Mouse (Mus musculus) MEL (cell line): ENCODE measurements around the gene Rcn2. TPM values are rescaled to one million over a fixed set of nuclear protein-coding genes. Genes with fewer than 3 reads are reported as not detected.

Experiments
- DNase-seq: peaks from one replicate; pipeline ENCODE4 v3.0.0; 2011; ENCODE audit warnings: low read depth, low spot score
- H3K27ac ChIP-seq: 2 replicates; pipeline ENCODE4 v1.5.1; 2012; ENCODE audit warnings: low read depth, mild to moderate bottlenecking, control low read depth, low read length, moderate library complexity; ENCODE audit not compliant: control insufficient read depth
- H3K27me3 ChIP-seq, 2 experiments: fragments of 150-350 bp in 1 of 2; sonication (generic) in 1 of 2; 2 replicates each; pipeline ENCODE4 v1.6.1; 2012; ENCODE audit warnings: low read length in 2 of 2, mild to moderate bottlenecking in 2 of 2, improper control_type of control experiment in 1 of 2, moderate library complexity in 1 of 2; ENCODE audit not compliant: insufficient read depth in 2 of 2, control insufficient read depth in 1 of 2
- H3K36me3 ChIP-seq, 2 experiments: 2 replicates each; pipeline ENCODE4 v1.6.1; 2012 to 2014; ENCODE audit warnings: low read length in 2 of 2, improper control_type of control experiment in 1 of 2, inconsistent platforms in 1 of 2, mild to moderate bottlenecking in 1 of 2; ENCODE audit not compliant: insufficient read depth in 2 of 2, control insufficient read depth in 1 of 2
- H3K4me1 ChIP-seq, 2 experiments: fragments of 150-350 bp in 1 of 2; sonication (generic) in 1 of 2; 2 replicates each; pipeline ENCODE4 v1.6.1; 2012; ENCODE audit warnings: low read length in 2 of 2, improper control_type of control experiment in 1 of 2, mild to moderate bottlenecking in 1 of 2; ENCODE audit not compliant: insufficient read depth in 2 of 2, control insufficient read depth in 1 of 2
- H3K4me3 ChIP-seq, 2 experiments: fragments of 150-350 bp in 1 of 2; sonication (generic) in 1 of 2; 2 replicates each; pipeline ENCODE4 v1.5.1; 2012; ENCODE audit warnings: low read depth in 2 of 2, low read length in 2 of 2, mild to moderate bottlenecking in 2 of 2, moderate library complexity in 2 of 2, control low read depth in 1 of 2, improper control_type of control experiment in 1 of 2; ENCODE audit not compliant: control insufficient read depth in 1 of 2, insufficient read depth in 1 of 2
- H3K79me2 ChIP-seq: 2 replicates; pipeline ENCODE4 v1.6.1; 2012; ENCODE audit warnings: mild to moderate bottlenecking, low read length, moderate library complexity; ENCODE audit not compliant: control insufficient read depth, poor library complexity, insufficient read depth
- H3K9ac ChIP-seq: 2 replicates; pipeline ENCODE4 v1.6.1; 2012; ENCODE audit warnings: low read depth, mild to moderate bottlenecking, control low read depth, low read length, moderate library complexity; ENCODE audit not compliant: control insufficient read depth, poor library complexity, severe bottlenecking
- H3K9me3 ChIP-seq: fragments of 150-350 bp; sonication (generic); replicated peaks from 2 replicates; pipeline ENCODE4 v1.6.1; 2012; ENCODE audit warnings: mild to moderate bottlenecking, low read length, improper control_type of control experiment, moderate library complexity; ENCODE audit not compliant: insufficient read depth
- CHD1 ChIP-seq: IDR thresholded peaks from 2 replicates; pipeline ENCODE4 v1.6.1; 2012; ENCODE audit warnings: low read depth, mild to moderate bottlenecking, inconsistent platforms, low read length, improper control_type of control experiment
- CTCF ChIP-seq, 3 experiments: IDR thresholded peaks in 2 of 3; conservative IDR thresholded peaks in 1 of 3; 2 replicates each; pipeline ENCODE4 v1.5.1; 2011 to 2012; ENCODE audit warnings: low read length in 3 of 3, low read depth in 2 of 3, mild to moderate bottlenecking in 2 of 3, improper control_type of control experiment in 1 of 3, inconsistent platforms in 1 of 3, mixed read lengths in 1 of 3, moderate library complexity in 1 of 3; ENCODE audit not compliant: control insufficient read depth in 1 of 3, insufficient read depth in 1 of 3, poor library complexity in 1 of 3, severe bottlenecking in 1 of 3
- JUND ChIP-seq: IDR thresholded peaks from 2 replicates; pipeline ENCODE4 v1.6.1; 2011; ENCODE audit warnings: low read depth, mild to moderate bottlenecking, improper control_type of control experiment, low read length
- MAFK ChIP-seq: IDR thresholded peaks from 2 replicates; pipeline ENCODE4 v1.6.1; 2011; ENCODE audit warnings: low read depth, mild to moderate bottlenecking, low read length, improper control_type of control experiment, borderline replicate concordance
- MAX ChIP-seq: IDR thresholded peaks from 2 replicates; pipeline ENCODE4 v1.6.1; 2011; ENCODE audit warnings: low read length, improper control_type of control experiment
- MAZ ChIP-seq: IDR thresholded peaks from 2 replicates; pipeline ENCODE4 v1.6.1; 2012; ENCODE audit warnings: low read depth, mild to moderate bottlenecking, inconsistent platforms, low read length, improper control_type of control experiment
- MYB ChIP-seq: IDR thresholded peaks from 2 replicates; pipeline ENCODE4 v1.6.1; 2011; ENCODE audit warnings: mild to moderate bottlenecking, low read depth, low read length, improper control_type of control experiment
- MYC ChIP-seq: IDR thresholded peaks from 2 replicates; pipeline ENCODE4 v1.6.1; 2011; ENCODE audit warnings: low read depth, mild to moderate bottlenecking, low read length, improper control_type of control experiment, moderate library complexity
- NRF1 ChIP-seq: IDR thresholded peaks from 2 replicates; pipeline ENCODE4 v1.6.1; 2014; ENCODE audit warnings: low read depth, mild to moderate bottlenecking, inconsistent platforms, low read length, improper control_type of control experiment, moderate library complexity; ENCODE audit not compliant: poor library complexity, insufficient read depth, severe bottlenecking
- POLR2AphosphoS5 ChIP-seq: IDR thresholded peaks from 2 replicates; pipeline ENCODE4 v1.6.1; 2012; ENCODE audit warnings: low read depth, borderline replicate concordance, mild to moderate bottlenecking, inconsistent platforms, low read length, moderate library complexity, mixed read lengths
- RAD21 ChIP-seq: IDR thresholded peaks from 2 replicates; pipeline ENCODE4 v1.6.1; 2011; ENCODE audit warnings: mild to moderate bottlenecking, low read depth, low read length, improper control_type of control experiment
- SIN3A ChIP-seq: IDR thresholded peaks from 2 replicates; pipeline ENCODE4 v1.6.1; 2012; ENCODE audit warnings: low read length, improper control_type of control experiment, inconsistent platforms
- SMC3 ChIP-seq: IDR thresholded peaks from 2 replicates; pipeline ENCODE4 v1.6.1; 2011; ENCODE audit warnings: low read depth, low read length, improper control_type of control experiment
- TBP ChIP-seq: IDR thresholded peaks from 2 replicates; pipeline ENCODE4 v1.8.0; 2011; ENCODE audit warnings: low read depth, low read length, improper control_type of control experiment
- UBTF ChIP-seq: IDR thresholded peaks from 2 replicates; pipeline ENCODE4 v1.6.1; 2012; ENCODE audit warnings: low read depth, mild to moderate bottlenecking, inconsistent platforms, low read length, improper control_type of control experiment, moderate library complexity, borderline replicate concordance; ENCODE audit not compliant: insufficient read depth
- USF1 ChIP-seq: IDR thresholded peaks from 2 replicates; pipeline ENCODE4 v1.6.1; 2014; ENCODE audit warnings: low read depth, mild to moderate bottlenecking, inconsistent platforms, low read length, improper control_type of control experiment, moderate library complexity
- ZC3H11A ChIP-seq: IDR thresholded peaks from 2 replicates; pipeline ENCODE4 v1.6.1; 2012; ENCODE audit warnings: low read depth, mild to moderate bottlenecking, inconsistent platforms, low read length, improper control_type of control experiment
- ZNF384 ChIP-seq: IDR thresholded peaks from 2 replicates; pipeline ENCODE4 v1.6.1; 2012; ENCODE audit warnings: low read depth, mild to moderate bottlenecking, inconsistent platforms, low read length, improper control_type of control experiment
- polyA plus RNA-seq, 2 experiments: library from polyadenylated mRNA; stranded (reverse) in 1 of 2; unstranded in 1 of 2; fragments of >175 nt in 1 of 2; fragments of >200 nt in 1 of 2; gene quantifications; 2 replicates each; pipeline versions ENCODE4 v1.2.1 to v1.2.4; 2012; ENCODE audit warnings: low replicate concordance in 2 of 2, low read depth in 1 of 2; ENCODE audit not compliant: insufficient read length in 2 of 2, insufficient read depth in 1 of 2, missing spikeins in 1 of 2
- total RNA-seq: library from RNA; depleted of rRNA; stranded (reverse); fragments of 300-350 nt; gene quantifications from 2 replicates; pipeline ENCODE4 v1.2.3, GENCODE M21; 2012

Gene Rcn2
- total and polyA plus RNA-seq, 3 experiments, result 16.9 to 28.6 TPM; not detected in 1

GRCm38 (mm10) chr9:56053796-56054195, 12.2 kb downstream of the Rcn2 start:
- Histone ChIP-seq H3K4me3 (no peak overlapping the region), H3K9me3 (no peaks in the 10 kb centered on the region), H3K79me2 (no peaks in the 10 kb centered on the region), H3K27ac (no peak overlapping the region), H3K9ac (no peak overlapping the region), H3K4me1 (no peaks in the 10 kb centered on the region), H3K36me3 (peaks cover 0 to 7% of the 10 kb centered on the region in 2 experiments; a peak in 2 of 4 replicates), H3K27me3 (no peaks in the 10 kb centered on the region)
- no peak for DNase-seq
- TF ChIP-seq JUND (no peak), NRF1 (no peak), SMC3 (no peak), MYC (no peak), MYB (no peak), MAZ (no peak), MAFK (no peak)
- TF ChIP-seq, all 39 proteins: peak for 0

DNA sequence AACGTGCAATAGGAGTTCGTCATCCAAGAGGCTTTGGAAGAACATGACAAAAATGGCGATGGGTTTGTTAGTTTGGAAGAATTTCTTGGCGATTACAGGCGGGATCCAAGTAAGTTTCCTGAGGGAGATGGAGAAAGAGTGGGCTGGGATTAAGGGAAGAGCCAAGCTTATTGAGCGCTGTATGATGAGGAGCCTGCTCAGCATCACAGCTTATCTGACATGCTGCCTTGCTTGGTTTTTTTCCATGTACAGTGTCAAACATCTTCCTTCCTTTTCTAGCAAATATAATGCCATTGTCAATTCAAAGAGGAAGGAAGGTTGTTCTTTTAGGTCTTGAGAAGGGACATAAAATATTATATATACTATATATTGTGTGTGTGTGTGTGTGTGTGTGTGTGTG, 14.5 kb downstream of the Rcn2 start:
- Histone ChIP-seq H3K27me3 (no peaks in the 10 kb centered on the region), H3K9me3 (no peaks in the 10 kb centered on the region), H3K36me3 (peaks cover 0 to 11% of the 10 kb centered on the region in 2 experiments; a peak in 2 of 4 replicates), H3K4me1 (no peaks in the 10 kb centered on the region), H3K79me2 (no peaks in the 10 kb centered on the region), H3K9ac (no peak overlapping the region), H3K27ac (no peak overlapping the region), H3K4me3 (no peak overlapping the region)
- no peak for DNase-seq
- TF ChIP-seq MAX (no peak), USF1 (no peak), UBTF (no peak), ZC3H11A (no peak), TBP (no peak), SIN3A (no peak), SMC3 (no peak), CTCF (IDR thresholded peaks at IDR 0.05 in 2 of 3, conservative IDR thresholded peaks at IDR 0.05 in 1 of 3; ENCODE audit: control insufficient read depth in 1 of 3, insufficient read depth in 1 of 3, low read depth in 2 of 3, low read length in 3 of 3, poor library complexity in 1 of 3, severe bottlenecking in 1 of 3) (no peak), POLR2AphosphoS5 (no peak), CHD1 (no peak), RAD21 (no peak), ZNF384 (no peak)
